ENCODE assay signal across 18 mouse cellular contexts in the genomic region with DNA sequence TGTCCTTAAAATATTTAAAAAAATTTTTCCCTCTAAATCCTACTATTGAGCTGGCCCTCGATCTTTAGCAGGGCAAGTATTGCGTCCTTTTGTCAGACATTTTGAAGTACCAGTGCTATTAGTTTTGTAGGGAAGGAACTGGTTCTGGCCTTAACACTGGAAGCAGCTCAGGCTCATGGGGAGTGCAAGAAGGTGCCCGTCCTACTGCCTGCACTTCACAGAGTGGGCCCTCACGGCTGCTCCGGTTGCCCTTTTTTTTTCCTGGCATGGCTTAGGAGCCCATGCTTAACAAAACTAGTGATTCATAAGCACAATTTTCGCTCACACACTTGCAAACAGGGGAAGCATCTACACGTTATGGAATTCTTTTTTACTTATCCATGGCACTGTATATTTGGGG. TPM values are rescaled to one million over a fixed set of nuclear protein-coding genes. Genes with fewer than 3 reads are reported as not detected.
DNase-seq lines count a peak whose midpoint lies in the region; ATAC-seq and TF ChIP-seq lines count a peak whose summit lies in the region.
"Had no signal": no experiment of that assay in that cellular context is flagged by ENCODE, and none has a peak within 500 bp of the region (broad histone marks: within the 10 kb centered on the region; RNA-seq: fewer than 3 reads in every experiment).

No protein-coding gene starts in this region.

- intact Hi-C loops in gastrocnemius, adult 2 months (cut with DNase I): no loop called here

- H3K4me1 ChIP-seq in neural tube, embryonic 14.5 days (ENCODE audit: control insufficient read depth, insufficient read depth, low read length): no peaks in the 10 kb centered on the region; the same call in 1 of the 2 replicates
- 0 out of 2 replicates have a peak, but pooled peaks cover 4% of the 10 kb centered on the region for H3K4me1 ChIP-seq in forebrain, embryonic 13.5 days
- H3K4me1 ChIP-seq: heart, embryonic 12.5 days had no signal

- peaks cover 18% of the 10 kb centered on the region for H3K27me3 ChIP-seq in neural tube, embryonic 14.5 days (ENCODE audit: control insufficient read depth, insufficient read depth, low read length)
- peaks cover 100% of the 10 kb centered on the region for H3K27me3 ChIP-seq in forebrain, embryonic 13.5 days

- TF ChIP-seq CTCF in gastrocnemius, adult 2 months (IDR thresholded peaks at IDR 0.05): no peak

- no peaks in the 10 kb centered on the region for H3K9me3 ChIP-seq in neural tube, embryonic 14.5 days (ENCODE audit: control insufficient read depth, low read length)
- no peaks in the 10 kb centered on the region for H3K9me3 ChIP-seq in forebrain, embryonic 13.5 days (replicated peaks)
- H3K9me3 ChIP-seq: heart, embryonic 12.5 days had no signal

- peak overlapping the region; percentile 93 for H3K27ac ChIP-seq in gastrocnemius, adult 2 months
- H3K27ac ChIP-seq in neural tube, embryonic 14.5 days (ENCODE audit: low read depth, low read length): peak overlapping the region; percentile 22; the same call in 1 of the 2 replicates
- H3K27ac ChIP-seq in forebrain, embryonic 13.5 days: no peak overlapping the region
- H3K27ac ChIP-seq: hindbrain, embryonic 14.5 days had no signal

- no peak for ATAC-seq in neural tube, embryonic 14.5 days (ENCODE audit: low read depth)
- ATAC-seq in inflammation-experienced regulatory T-cells, adult 6 months: no peak
- ATAC-seq in forebrain, embryonic 13.5 days: no peak

- no peak for DNase-seq in gastrocnemius, adult 2 months
- no peak for DNase-seq in gastrocnemius, postnatal 10 days
- DNase-seq in retina, embryonic 14.5 days (ENCODE audit: low spot score): peak; percentile 42
- DNase-seq in retina, postnatal 1 day: no peak
- peak; percentile 34 for DNase-seq in kidney, postnatal 14 days
- DNase-seq: lung, adult 18-20 months; right cerebral cortex, adult 18-20 months had no signal

- WGBS in neural tube, embryonic 14.5 days: 4% methylated on average over 7 of the region's 7 CpGs
- WGBS in forebrain, embryonic 13.5 days: 3% methylated on average over 7 of the region's 7 CpGs

- peak overlapping the region; percentile 73 for H3K4me3 ChIP-seq in gastrocnemius, adult 2 months
- H3K4me3 ChIP-seq in neural tube, embryonic 14.5 days (ENCODE audit: low read depth, low read length): peak overlapping the region; percentile 57
- H3K4me3 ChIP-seq in forebrain, embryonic 13.5 days: no peak overlapping the region
- H3K4me3 ChIP-seq: heart, embryonic 12.5 days had no signal

- no peaks in the 10 kb centered on the region for H3K36me3 ChIP-seq in neural tube, embryonic 14.5 days (ENCODE audit: control insufficient read depth, insufficient read depth, low read length)
- H3K36me3 ChIP-seq in forebrain, embryonic 13.5 days (ENCODE audit: poor library complexity, severe bottlenecking): no peaks in the 10 kb centered on the region
- H3K36me3 ChIP-seq: heart, embryonic 12.5 days had no signal

- H3K4me2 ChIP-seq in neural tube, embryonic 14.5 days (ENCODE audit: low read depth, low read length): peak overlapping the region; percentile 90
- H3K4me2 ChIP-seq in forebrain, embryonic 13.5 days: no peak overlapping the region
- H3K4me2 ChIP-seq: heart, embryonic 12.5 days; hindbrain, embryonic 14.5 days had no signal

- peak overlapping the region; percentile 64 for H3K9ac ChIP-seq in neural tube, embryonic 14.5 days (replicated peaks; ENCODE audit: low read depth, low read length)
- H3K9ac ChIP-seq in forebrain, embryonic 13.5 days: no peak overlapping the region
- H3K9ac ChIP-seq: heart, embryonic 12.5 days; hindbrain, embryonic 14.5 days had no signal

RNA-seq across cellular contexts. Expression of gene Hoxa10, which starts 1.7 kb away (rescaled TPM):
- total RNA-seq in gastrocnemius, adult 2 months (2021): 10 to 100 TPM; 17.4 to 17.7 TPM
- 10 to 100 TPM; 30.2 to 30.8 TPM for total RNA-seq in gastrocnemius, postnatal 10 days (2021)
- 50.5 and 79.4 TPM in 2 replicates for polyA plus RNA-seq in neural tube, embryonic 14.5 days (2014; fragmentation: Nextera tagmentation; extraction: Ambion mirVana)
- polyA plus RNA-seq in inflammation-experienced regulatory T-cells, adult 6 months (2017; shearing (Covaris generic)): not detected
- 0.09 TPM in 1 of 2 replicates, not detected in the other for polyA plus RNA-seq in forebrain, embryonic 13.5 days (2015; fragmentation: Nextera tagmentation; extraction: Ambion mirVana)
- total RNA-seq: layer of hippocampus, adult 8-10 months; left cerebral cortex, postnatal 36 days had no signal

RNA-seq across cellular contexts. Expression of gene Hoxa11, which starts 6.6 kb away (rescaled TPM):
- total RNA-seq in gastrocnemius, adult 2 months (2021): 1 to 10 TPM; 1.0 to 4.3 TPM
- 1 to 10 TPM; 4.4 to 5.6 TPM for total RNA-seq in gastrocnemius, postnatal 10 days (2021)
- polyA plus RNA-seq in neural tube, embryonic 14.5 days (2014; fragmentation: Nextera tagmentation; extraction: Ambion mirVana): 0.09 TPM in 1 of 2 replicates, not detected in the other
- polyA plus RNA-seq in inflammation-experienced regulatory T-cells, adult 6 months (2017; shearing (Covaris generic)): not detected
- 0.12 TPM in 1 of 2 replicates, not detected in the other for polyA plus RNA-seq in forebrain, embryonic 13.5 days (2015; fragmentation: Nextera tagmentation; extraction: Ambion mirVana)
- total RNA-seq: common myeloid progenitor, adult 5-6 weeks; layer of hippocampus, adult 8-10 months; left cerebral cortex, postnatal 36 days; megakaryocyte, adult 5-6 weeks had no signal
- polyA plus RNA-seq: heart, embryonic 12.5 days; hindbrain, embryonic 14.5 days; testis, adult 2 months had no signal

RNA-seq across cellular contexts. Expression of gene Hoxa9, which starts 8.1 kb away (rescaled TPM):
- 1 to 10 TPM; 7.5 to 8.8 TPM for total RNA-seq in gastrocnemius, adult 2 months (2021)
- total RNA-seq in gastrocnemius, postnatal 10 days (2021): 10 to 100 TPM in 1 of 2 experiments, 1 to 10 TPM in 1; 7.8 to 11.2 TPM
- 122 and 151 TPM in 2 replicates for polyA plus RNA-seq in neural tube, embryonic 14.5 days (2014; fragmentation: Nextera tagmentation; extraction: Ambion mirVana)
- under 1 TPM in 2 of 3 experiments, not detected in 1; 0.13 to 0.32 TPM for polyA plus RNA-seq in inflammation-experienced regulatory T-cells, adult 6 months (2017; shearing (Covaris generic))
- not detected in 2 replicates for polyA plus RNA-seq in forebrain, embryonic 13.5 days (2015; fragmentation: Nextera tagmentation; extraction: Ambion mirVana)
- total RNA-seq: layer of hippocampus, adult 8-10 months; left cerebral cortex, postnatal 36 days had no signal

RNA-seq across cellular contexts. Expression of gene Hoxa7, which starts 17.3 kb away (rescaled TPM):
- 1 to 10 TPM; 4.7 to 5.0 TPM for total RNA-seq in gastrocnemius, adult 2 months (2021)
- 1 to 10 TPM; 9.4 to 9.7 TPM for total RNA-seq in gastrocnemius, postnatal 10 days (2021)
- 90.8 and 110 TPM in 2 replicates for polyA plus RNA-seq in neural tube, embryonic 14.5 days (2014; fragmentation: Nextera tagmentation; extraction: Ambion mirVana)
- polyA plus RNA-seq in inflammation-experienced regulatory T-cells, adult 6 months (2017; shearing (Covaris generic)): not detected
- polyA plus RNA-seq in forebrain, embryonic 13.5 days (2015; fragmentation: Nextera tagmentation; extraction: Ambion mirVana): not detected in 2 replicates
- total RNA-seq: layer of hippocampus, adult 8-10 months; left cerebral cortex, postnatal 36 days had no signal
- polyA plus RNA-seq: heart, embryonic 12.5 days had no signal

RNA-seq across cellular contexts. Expression of gene Hoxa13, which starts 21.7 kb away (rescaled TPM):
- total RNA-seq in gastrocnemius, adult 2 months (2021): 1 to 10 TPM; 1.5 to 3.8 TPM
- 1 to 10 TPM; 1.3 to 1.6 TPM for total RNA-seq in gastrocnemius, postnatal 10 days (2021)
- polyA plus RNA-seq in neural tube, embryonic 14.5 days (2014; fragmentation: Nextera tagmentation; extraction: Ambion mirVana): not detected in 2 replicates
- not detected for polyA plus RNA-seq in inflammation-experienced regulatory T-cells, adult 6 months (2017; shearing (Covaris generic))
- not detected in 2 replicates for polyA plus RNA-seq in forebrain, embryonic 13.5 days (2015; fragmentation: Nextera tagmentation; extraction: Ambion mirVana)
- total RNA-seq: adrenal gland, postnatal 4 days; common myeloid progenitor, adult 5-6 weeks; layer of hippocampus, adult 8-10 months; left cerebral cortex, postnatal 36 days; megakaryocyte, adult 5-6 weeks had no signal
- polyA plus RNA-seq: heart, embryonic 12.5 days; hindbrain, embryonic 14.5 days; testis, adult 2 months had no signal

Comparison
In these comparisons a context has a peak if more than half of its experiments do, and no peak if none do; other contexts are left out.
1. DNase-seq: peak in retina, embryonic 14.5 days (single experiment) and kidney, postnatal 14 days (single experiment); none in gastrocnemius, adult 2 months (single experiment), gastrocnemius, postnatal 10 days (single experiment) and retina, postnatal 1 day (single experiment).
2. RNA of gene Hoxa10, which starts 1.7 kb away (polyA plus RNA-seq): 50.5 to 79.4 TPM in neural tube, embryonic 14.5 days; 0.09 TPM in forebrain, embryonic 13.5 days and not detected in inflammation-experienced regulatory T-cells, adult 6 months; every median in the first group is over 10 times any median in the second.
3. RNA of gene Hoxa9, which starts 8.1 kb away (polyA plus RNA-seq): 122 to 151 TPM in neural tube, embryonic 14.5 days; 0.13 to 0.32 TPM in inflammation-experienced regulatory T-cells, adult 6 months and not detected in forebrain, embryonic 13.5 days; every median in the first group is over 10 times any median in the second.